Mouse (Mus musculus) layer of hippocampus, postnatal 10 days (tissue): ENCODE data around the gene Arhgap19. TPM values are rescaled to one million over a fixed set of nuclear protein-coding genes. Genes with fewer than 3 reads are reported as not detected.

ENCODE experiments used
- DNase-seq, 2 experiments: peaks; one replicate each; pipeline ENCODE4 v3.0.0; 2021; ENCODE audit warnings: low spot score in 2 of 2
- total RNA-seq, 2 experiments: library from RNA; stranded (reverse); gene quantifications; 2 replicates each; pipeline ENCODE4 v1.2.3; 2021

Gene Arhgap19
- total RNA-seq, 2 experiments from 2014 or later, result 3.6 to 4.4 TPM

- DNase-seq, result no peak
These were observed 30.8 kb upstream of the Arhgap19 start for GRCm38 (mm10) chr19:41832501-41833201.

GRCm38 (mm10) chr19:41831718-41832391 is 30.0 kb upstream of the Arhgap19 start:
- peak in 1 of 2 experiments; percentile 27 for DNase-seq

GRCm38 (mm10) chr19:41831101-41831570 is 29.3 kb upstream of the Arhgap19 start:
- peak in 1 of 2 experiments; percentile 43 for DNase-seq

GRCm38 (mm10) chr19:41830106-41831031 is 28.5 kb upstream of the Arhgap19 start:
- peak; percentile 56 to 69 for DNase-seq

GRCm38 (mm10) chr19:41829381-41830105 is 27.7 kb upstream of the Arhgap19 start, which contains the start of gene Frat1:
Frat1 (plus strand) TSS chr19:41829970.
- peak; percentile 89 to 92 for DNase-seq

GRCm38 (mm10) chr19:41828941-41829340 is 27.1 kb upstream of the Arhgap19 start:
- no peak for DNase-seq

GRCm38 (mm10) chr19:41826529-41826928 is 24.7 kb upstream of the Arhgap19 start:
- DNase-seq, result no peak

- no peak for DNase-seq
These were observed 23.1 kb upstream of the Arhgap19 start for GRCm38 (mm10) chr19:41824950-41825349.

GRCm38 (mm10) chr19:41822589-41822988 is 20.7 kb upstream of the Arhgap19 start:
- DNase-seq, result no peak

- DNase-seq, result no peak
These were observed 19.6 kb upstream of the Arhgap19 start for GRCm38 (mm10) chr19:41821436-41821835.

GRCm38 (mm10) chr19:41818749-41819148 is 16.9 kb upstream of the Arhgap19 start:
- DNase-seq, result no peak

- no peak for DNase-seq
These were observed 15.5 kb upstream of the Arhgap19 start for GRCm38 (mm10) chr19:41817325-41817724.

GRCm38 (mm10) chr19:41816915-41817314 is 15.1 kb upstream of the Arhgap19 start:
- DNase-seq, result no peak

- no peak for DNase-seq
These were observed 14.6 kb upstream of the Arhgap19 start for GRCm38 (mm10) chr19:41816410-41816809.

GRCm38 (mm10) chr19:41813374-41813773 is 11.5 kb upstream of the Arhgap19 start:
- no peak for DNase-seq

GRCm38 (mm10) chr19:41812525-41812924 is 10.7 kb upstream of the Arhgap19 start:
- no peak for DNase-seq

- DNase-seq, result no peak
These were observed 8.2 kb upstream of the Arhgap19 start for GRCm38 (mm10) chr19:41810074-41810473.

- DNase-seq, result no peak
These were observed 6.3 kb upstream of the Arhgap19 start for GRCm38 (mm10) chr19:41808104-41808634.

- no peak for DNase-seq
These were observed 5.7 kb upstream of the Arhgap19 start for GRCm38 (mm10) chr19:41807497-41807896.

- no peak for DNase-seq
These were observed 4.0 kb upstream of the Arhgap19 start for GRCm38 (mm10) chr19:41805831-41806230.
